Mouse (Mus musculus): ENCODE results near the gene Msh5.

DNA sequence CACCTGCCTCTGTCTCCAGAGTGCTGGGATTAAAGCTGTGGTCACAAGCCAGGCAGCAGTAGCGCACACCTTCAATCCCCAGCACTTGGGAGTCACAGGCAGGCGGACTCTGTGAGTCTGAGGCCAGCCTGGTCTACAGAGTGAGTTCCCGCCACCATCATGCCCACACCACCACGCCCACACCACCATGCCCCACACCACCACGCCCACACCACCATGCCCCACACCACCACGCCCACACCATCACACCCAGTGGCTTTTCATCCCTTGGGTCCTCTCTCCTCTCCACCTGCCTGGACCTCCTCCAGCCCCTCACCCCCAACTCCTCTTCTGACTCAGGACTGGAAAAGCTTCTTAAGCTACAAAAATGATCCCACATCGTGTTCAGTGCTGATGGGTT, 14.7 kb downstream of the Msh5 start:
- TF ChIP-seq POLR2A (IDR thresholded peaks at IDR 0.05; ENCODE audit: borderline replicate concordance, low read depth, low read length) (no peak), CTCF (IDR thresholded peaks at IDR 0.05; ENCODE audit: low read depth, low read length) (no peak)

All from bone marrow macrophage, adult 2 months (primary cell).